Mouse (Mus musculus): Measurements from ENCODE around the gene Olfr316. TPM values are rescaled to one million over a fixed set of nuclear protein-coding genes. Genes with fewer than 3 reads are reported as not detected.
"Not testable (repeated sequence)": the region's sequence is repeated elsewhere in the genome, so short reads cannot be mapped to it uniquely, and the experiment has no call there.

Gene Olfr316
- not detected in 2 replicates for total RNA-seq (2014; rRNA removed; ENCODE audit: low replicate concordance)
- polyA plus RNA-seq (2015; fragmentation: Nextera tagmentation; extraction: Ambion mirVana), result not detected in 2 replicates

DNA sequence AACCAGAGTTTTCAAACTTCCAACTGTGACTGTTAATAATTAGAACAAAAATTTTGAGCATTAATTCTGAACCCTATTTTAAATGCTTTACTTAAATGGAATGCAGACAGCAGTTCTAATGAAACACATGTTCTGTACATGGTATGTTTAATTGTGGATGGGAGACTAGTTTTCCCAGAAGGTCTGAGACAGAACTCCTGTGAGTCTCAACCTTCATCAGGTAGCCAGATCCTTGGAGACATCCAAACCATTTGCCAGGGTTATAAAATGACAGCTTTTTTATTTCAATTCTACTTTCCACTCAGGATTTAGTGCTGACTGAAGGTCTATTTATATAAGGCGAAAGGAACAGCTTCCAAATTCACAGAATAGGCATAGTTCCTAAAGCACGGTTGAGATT lies at the start of gene Olfr316:
TSS of gene Olfr316 (plus strand) at position 301 of the 400 bp plus-strand sequence.
- no peak within 1 kb of the TSS for H3K27ac ChIP-seq (ENCODE audit: low read depth)
- no peak for TF ChIP-seq CTCF (IDR thresholded peaks at IDR 0.05; ENCODE audit: low read depth)
- no peak for TF ChIP-seq EP300 (IDR thresholded peaks at IDR 0.05; ENCODE audit: low read depth)
- H3K9me3 ChIP-seq (replicated peaks; ENCODE audit: control insufficient read depth, low read length), result no peaks in the 10 kb centered on the region
- no peaks in the 10 kb centered on the region for H3K4me1 ChIP-seq (ENCODE audit: control insufficient read depth, insufficient read depth)
- no peaks in the 10 kb centered on the region for H3K36me3 ChIP-seq (replicated peaks; ENCODE audit: control insufficient read depth, insufficient read depth, low read length)
- H3K9ac ChIP-seq (replicated peaks; ENCODE audit: low read depth, low read length), result no peak within 1 kb of the TSS
- DNase-seq (ENCODE audit: low spot score) (no peak), ATAC-seq (ENCODE audit: insufficient read depth, low read depth) (no peak)
- 73% methylated on average over 2 of the region's 2 CpGs for WGBS
- no peaks in the 10 kb centered on the region for H3K27me3 ChIP-seq (ENCODE audit: control insufficient read depth, insufficient read depth, low read length)
- no peak within 1 kb of the TSS for H3K4me2 ChIP-seq (ENCODE audit: low read depth, low read length)
- no peak within 1 kb of the TSS for H3K4me3 ChIP-seq (ENCODE audit: low read depth, low read length)

DNA sequence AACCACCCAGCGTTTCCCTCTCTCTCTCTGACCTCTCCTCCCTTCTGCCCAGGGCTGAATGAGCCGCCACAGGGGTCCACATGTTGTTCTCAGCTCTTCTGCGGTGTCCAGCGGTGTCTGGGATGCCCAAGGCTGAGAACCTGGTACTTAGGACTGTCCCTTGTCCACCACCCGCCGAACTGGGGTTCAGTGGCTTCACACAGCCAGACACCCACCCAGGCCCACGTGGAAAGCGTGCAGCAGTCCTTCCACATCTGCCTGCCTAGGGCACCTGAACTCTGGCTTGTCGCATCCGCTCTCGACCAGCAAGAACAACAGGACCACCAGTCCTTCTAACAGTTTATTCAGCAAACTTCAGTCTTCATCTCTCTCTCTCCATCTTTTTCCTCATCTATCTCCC lies 43.4 kb upstream of the Olfr316 start:
- H3K4me1 ChIP-seq (ENCODE audit: control insufficient read depth, insufficient read depth), result no peaks in the 10 kb centered on the region
- H3K27ac ChIP-seq (ENCODE audit: low read depth), result no peak overlapping the region
- WGBS, result 71% methylated on average over 11 of the region's 11 CpGs
- H3K9me3 ChIP-seq (replicated peaks; ENCODE audit: control insufficient read depth, low read length), result no peaks in the 10 kb centered on the region; the same call in 1 of the 2 replicates
- no peaks in the 10 kb centered on the region for H3K27me3 ChIP-seq (ENCODE audit: control insufficient read depth, insufficient read depth, low read length)
- no peak for DNase-seq (ENCODE audit: low spot score)
- H3K9ac ChIP-seq (replicated peaks; ENCODE audit: low read depth, low read length), result no peak overlapping the region
- H3K4me2 ChIP-seq (ENCODE audit: low read depth, low read length), result no peak overlapping the region
- no peaks in the 10 kb centered on the region for H3K36me3 ChIP-seq (replicated peaks; ENCODE audit: control insufficient read depth, insufficient read depth, low read length)
- no peak for ATAC-seq (ENCODE audit: insufficient read depth, low read depth)
- H3K4me3 ChIP-seq (ENCODE audit: low read depth, low read length), result no peak overlapping the region
- TF ChIP-seq CTCF (IDR thresholded peaks at IDR 0.05; ENCODE audit: low read depth) (no peak), EP300 (IDR thresholded peaks at IDR 0.05; ENCODE audit: low read depth) (no peak)

DNA sequence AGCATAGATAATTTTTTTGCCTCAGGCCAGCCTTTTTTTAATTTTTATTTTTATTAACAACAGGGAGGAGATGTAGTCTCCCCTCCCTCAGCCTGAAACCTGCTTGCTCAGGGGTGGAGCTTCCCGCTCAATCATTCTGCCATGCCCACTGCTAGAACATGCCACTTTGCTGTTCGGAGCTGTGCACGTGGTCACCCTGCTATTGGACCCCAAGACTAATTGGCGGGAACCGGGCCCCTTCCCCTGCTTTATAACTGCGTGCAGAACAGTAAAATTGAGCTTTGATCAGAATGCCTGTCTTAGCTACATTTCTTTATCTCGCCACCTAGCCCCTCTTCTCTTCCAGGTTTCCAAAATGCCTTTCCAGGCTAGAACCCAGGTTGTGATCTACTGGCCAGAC lies 34.8 kb upstream of the Olfr316 start:
- H3K36me3 ChIP-seq (replicated peaks; ENCODE audit: control insufficient read depth, insufficient read depth, low read length); H3K4me3 ChIP-seq (ENCODE audit: low read depth, low read length); H3K27me3 ChIP-seq (ENCODE audit: control insufficient read depth, insufficient read depth, low read length); H3K4me2 ChIP-seq (ENCODE audit: low read depth, low read length); ATAC-seq (ENCODE audit: insufficient read depth, low read depth); DNase-seq (ENCODE audit: low spot score); H3K9ac ChIP-seq (replicated peaks; ENCODE audit: low read depth, low read length); H3K9me3 ChIP-seq (replicated peaks; ENCODE audit: control insufficient read depth, low read length); H3K27ac ChIP-seq (ENCODE audit: low read depth); H3K4me1 ChIP-seq (ENCODE audit: control insufficient read depth, insufficient read depth): not testable (repeated sequence)
- WGBS, result 91% methylated on average over 6 of the region's 7 CpGs

DNA sequence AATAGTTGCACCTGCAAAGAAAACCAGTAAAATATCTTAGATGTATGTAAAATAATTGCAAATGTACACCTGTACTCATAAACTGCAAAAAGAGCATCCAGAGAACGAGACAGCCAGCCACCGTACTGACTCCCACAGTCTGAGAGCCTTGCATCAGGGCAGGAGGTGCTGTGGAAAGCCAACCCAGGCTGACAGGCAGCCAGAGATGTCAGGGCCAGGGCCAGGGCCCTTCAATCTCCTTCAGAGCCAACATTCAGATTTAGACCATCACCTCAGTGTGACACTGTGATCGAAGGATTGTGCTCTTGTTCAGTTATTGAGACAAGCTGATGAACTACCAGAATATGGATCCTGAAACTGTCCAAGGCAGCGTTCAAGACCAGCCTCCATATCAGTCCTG lies 32.8 kb upstream of the Olfr316 start:
- no peaks in the 10 kb centered on the region for H3K36me3 ChIP-seq (replicated peaks; ENCODE audit: control insufficient read depth, insufficient read depth, low read length)
- no peaks in the 10 kb centered on the region for H3K9me3 ChIP-seq (replicated peaks; ENCODE audit: control insufficient read depth, low read length)
- H3K9ac ChIP-seq (replicated peaks; ENCODE audit: low read depth, low read length), result no peak overlapping the region
- WGBS, result 74% methylated on average over 4 of the region's 4 CpGs
- H3K4me3 ChIP-seq (ENCODE audit: low read depth, low read length), result no peak overlapping the region
- ATAC-seq (ENCODE audit: insufficient read depth, low read depth) (no peak), DNase-seq (ENCODE audit: low spot score) (no peak)
- TF ChIP-seq CTCF (IDR thresholded peaks at IDR 0.05; ENCODE audit: low read depth), result no peak
- no peak for TF ChIP-seq EP300 (IDR thresholded peaks at IDR 0.05; ENCODE audit: low read depth)
- H3K27me3 ChIP-seq (ENCODE audit: control insufficient read depth, insufficient read depth, low read length), result no peaks in the 10 kb centered on the region
- no peaks in the 10 kb centered on the region for H3K4me1 ChIP-seq (ENCODE audit: control insufficient read depth, insufficient read depth)
- no peak overlapping the region for H3K4me2 ChIP-seq (ENCODE audit: low read depth, low read length)
- no peak overlapping the region for H3K27ac ChIP-seq (ENCODE audit: low read depth)

DNA sequence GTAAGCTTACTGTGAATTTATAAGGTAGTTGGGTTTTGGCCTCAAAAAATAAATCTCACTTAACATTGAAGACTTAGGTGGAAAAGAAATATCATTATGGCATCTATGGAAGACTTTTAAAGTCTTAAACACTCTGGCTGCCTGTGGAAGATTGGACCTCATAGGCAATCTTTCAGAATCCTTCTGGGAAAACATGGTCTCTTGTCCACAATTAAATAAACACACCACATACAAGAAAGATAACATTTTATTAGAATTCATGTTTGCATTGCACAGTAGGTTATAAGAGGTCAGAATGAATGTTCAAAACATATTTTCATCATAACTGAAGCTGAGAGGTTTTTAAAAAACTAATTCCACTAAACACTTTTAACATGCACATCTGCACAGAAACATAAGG lies 28.6 kb upstream of the Olfr316 start, which contains the start of gene Olfr318:
TSS of gene Olfr318 (minus strand) at position 101 of the 400 bp plus-strand sequence.
- no peak within 1 kb of the TSS for H3K9ac ChIP-seq (replicated peaks; ENCODE audit: low read depth, low read length)
- no peaks in the 10 kb centered on the region for H3K36me3 ChIP-seq (replicated peaks; ENCODE audit: control insufficient read depth, insufficient read depth, low read length)
- no peak for DNase-seq (ENCODE audit: low spot score)
- no peak within 1 kb of the TSS for H3K4me2 ChIP-seq (ENCODE audit: low read depth, low read length)
- no peaks in the 10 kb centered on the region for H3K9me3 ChIP-seq (replicated peaks; ENCODE audit: control insufficient read depth, low read length)
- no peaks in the 10 kb centered on the region for H3K27me3 ChIP-seq (ENCODE audit: control insufficient read depth, insufficient read depth, low read length)
- no peak for ATAC-seq (ENCODE audit: insufficient read depth, low read depth)
- no peak within 1 kb of the TSS for H3K27ac ChIP-seq (ENCODE audit: low read depth)
- no peak for TF ChIP-seq CTCF (IDR thresholded peaks at IDR 0.05; ENCODE audit: low read depth)
- H3K4me3 ChIP-seq (ENCODE audit: low read depth, low read length), result no peak within 1 kb of the TSS
- no peaks in the 10 kb centered on the region for H3K4me1 ChIP-seq (ENCODE audit: control insufficient read depth, insufficient read depth)

DNA sequence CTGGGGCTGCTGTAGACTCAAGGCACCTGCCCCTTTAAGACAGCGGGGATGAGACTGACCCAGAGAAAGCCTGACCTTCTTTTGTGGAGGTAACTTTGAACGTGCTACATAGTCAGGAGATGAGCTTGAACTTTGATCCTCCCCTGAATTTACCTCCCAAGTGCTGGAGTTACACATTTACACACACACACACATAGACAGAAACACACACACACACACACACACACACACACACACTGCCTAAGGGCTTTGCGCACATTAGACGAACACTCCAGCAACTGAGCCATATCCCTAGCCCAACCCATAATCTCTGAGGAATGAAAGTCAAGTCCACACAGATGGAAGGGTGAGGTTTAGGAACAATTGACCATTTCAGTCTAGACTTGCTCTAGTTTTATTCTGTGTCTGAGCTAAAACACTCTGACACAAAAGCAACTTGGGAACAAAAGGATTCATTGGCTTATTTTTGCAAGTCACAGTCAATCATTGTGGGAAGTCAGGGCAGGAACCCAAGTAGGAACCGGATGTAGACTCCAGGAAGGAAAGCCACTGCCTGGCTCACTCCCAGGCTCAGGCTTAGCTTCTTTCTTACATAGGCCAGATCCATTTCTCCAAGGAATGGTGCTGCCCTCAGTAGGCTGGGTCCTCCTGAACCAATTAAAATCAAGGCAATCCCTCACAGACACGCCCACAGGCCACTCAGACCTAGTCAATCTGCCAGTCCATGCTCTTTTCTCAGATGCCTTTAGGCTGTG lies 24.5 kb upstream of the Olfr316 start:
- WGBS, result 74% methylated on average over 6 of the region's 6 CpGs
- H3K9ac ChIP-seq (replicated peaks; ENCODE audit: low read depth, low read length), result not testable (repeated sequence)

More for the DNA sequence above, 24.5 kb upstream of the Olfr316 start:
- H3K9me3 ChIP-seq (replicated peaks; ENCODE audit: control insufficient read depth, low read length); H3K4me2 ChIP-seq (ENCODE audit: low read depth, low read length); ATAC-seq (ENCODE audit: insufficient read depth, low read depth); H3K36me3 ChIP-seq (replicated peaks; ENCODE audit: control insufficient read depth, insufficient read depth, low read length); H3K4me3 ChIP-seq (ENCODE audit: low read depth, low read length); H3K27ac ChIP-seq (ENCODE audit: low read depth); H3K4me1 ChIP-seq (ENCODE audit: control insufficient read depth, insufficient read depth); DNase-seq (ENCODE audit: low spot score); H3K27me3 ChIP-seq (ENCODE audit: control insufficient read depth, insufficient read depth, low read length): not testable (repeated sequence)

All from heart, postnatal 0 days (tissue).